Mouse (Mus musculus) ES-E14 (cell line): ENCODE data around the gene Olfr523.

ENCODE experiments used
- CHD2 ChIP-seq: IDR thresholded peaks from 2 replicates; pipeline ENCODE4 v1.6.1; 2014; ENCODE audit warnings: mild to moderate bottlenecking, low read depth, low read length, inconsistent platforms
- HCFC1 ChIP-seq: IDR thresholded peaks from 2 replicates; pipeline ENCODE4 v1.6.1; 2012; ENCODE audit warnings: low read length, inconsistent platforms, borderline replicate concordance; ENCODE audit not compliant: insufficient read depth
- MAFK ChIP-seq: IDR thresholded peaks from 2 replicates; pipeline ENCODE4 v1.6.1; 2014; ENCODE audit warnings: mild to moderate bottlenecking, low read depth, low read length, inconsistent platforms; ENCODE audit not compliant: insufficient read depth
- ZC3H11A ChIP-seq: IDR thresholded peaks from 2 replicates; pipeline ENCODE4 v1.6.1; 2012; ENCODE audit warnings: low read depth, mild to moderate bottlenecking, inconsistent platforms, low read length, borderline replicate concordance
- ZNF384 ChIP-seq: IDR thresholded peaks from 2 replicates; pipeline ENCODE4 v1.6.1; 2012; ENCODE audit warnings: low read depth, low read length, inconsistent platforms

- TF ChIP-seq CHD2 (no peak), ZNF384 (no peak), MAFK (no peak), HCFC1 (no peak), ZC3H11A (no peak)
These were observed 37.8 kb upstream of the Olfr523 start for GRCm38 (mm10) chr7:140135106-140135770.
